Mouse (Mus musculus): Measurements from ENCODE around the gene Olfr714.

GRCm38 (mm10) chr7:107039934-107040563 is 30.7 kb upstream of the Olfr714 start:
- TF ChIP-seq GATA1 (IDR thresholded peaks at IDR 0.05; ENCODE audit: borderline replicate concordance, low read length) (no peak), FLI1 (IDR thresholded peaks at IDR 0.05; ENCODE audit: low read length) (no peak)
